Mouse (Mus musculus): ENCODE results near the gene 6430571L13Rik. TPM values are rescaled to one million over a fixed set of nuclear protein-coding genes. Genes with fewer than 3 reads are reported as not detected.

6430571L13Rik gene
- polyA plus RNA-seq, 1 experiment from 2014 or later: 2.0 TPM

DNA sequence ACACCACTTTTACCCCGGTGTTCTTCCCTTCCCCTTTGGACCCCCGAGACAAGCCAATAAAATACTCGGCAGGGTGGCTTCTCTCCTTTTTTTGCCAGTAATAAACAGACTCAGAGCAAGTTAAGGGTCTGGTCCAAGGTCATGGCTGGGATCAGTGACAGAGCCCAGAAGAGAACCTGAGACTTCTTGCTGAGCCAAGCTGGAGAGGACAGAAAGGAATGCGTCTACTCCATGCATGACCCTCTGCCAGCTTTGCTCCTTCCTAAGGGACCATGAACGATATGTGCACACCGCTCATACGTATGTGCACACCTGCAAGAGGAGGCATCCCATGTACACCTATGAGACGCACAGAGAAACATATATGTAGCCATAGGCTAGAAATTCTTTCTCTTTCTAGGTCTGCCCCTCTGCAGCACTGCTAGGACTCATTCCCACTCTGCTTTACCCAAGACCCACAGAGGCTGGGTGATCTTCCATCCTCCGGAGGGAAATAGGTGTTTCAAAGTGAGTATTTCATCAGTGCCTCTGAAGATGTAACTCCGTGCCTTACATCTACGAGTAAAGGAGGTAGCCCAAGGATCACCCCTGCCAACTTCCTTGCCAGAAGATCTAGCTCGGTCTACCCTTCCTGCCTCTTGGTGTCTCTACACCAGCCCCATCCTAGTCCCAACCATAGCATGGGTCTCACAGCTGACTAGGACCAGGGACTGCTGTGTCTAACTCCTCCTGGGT lies 676 bp downstream of the 6430571L13Rik start:
- Histone ChIP-seq H3K4me3 (ENCODE audit: low read depth, low read length) (peak overlapping the region; percentile 51), H3K9ac (ENCODE audit: low read length) (peak overlapping the region; percentile 64), H3K9me3 (ENCODE audit: control insufficient read depth, low read length) (no peaks in the 10 kb centered on the region), H3K36me3 (ENCODE audit: control insufficient read depth, insufficient read depth, low read length) (no peaks in the 10 kb centered on the region), H3K27me3 (ENCODE audit: control insufficient read depth, insufficient read depth, low read length) (no peaks in the 10 kb centered on the region), H3K27ac (ENCODE audit: low read depth, low read length) (no peak overlapping the region), H3K4me2 (ENCODE audit: low read depth) (peak overlapping the region; percentile 53), H3K4me1 (ENCODE audit: control insufficient read depth, insufficient read depth, low read length) (peaks cover 15% of the 10 kb centered on the region; the same call in 1 of the 2 replicates)
- no peak for ATAC-seq (ENCODE audit: insufficient read depth, low FRiP score, low TSS enrichment)
- WGBS: 56% methylated on average over 12 of the region's 12 CpGs
- DNase-seq (ENCODE audit: low spot score): no peak

DNA sequence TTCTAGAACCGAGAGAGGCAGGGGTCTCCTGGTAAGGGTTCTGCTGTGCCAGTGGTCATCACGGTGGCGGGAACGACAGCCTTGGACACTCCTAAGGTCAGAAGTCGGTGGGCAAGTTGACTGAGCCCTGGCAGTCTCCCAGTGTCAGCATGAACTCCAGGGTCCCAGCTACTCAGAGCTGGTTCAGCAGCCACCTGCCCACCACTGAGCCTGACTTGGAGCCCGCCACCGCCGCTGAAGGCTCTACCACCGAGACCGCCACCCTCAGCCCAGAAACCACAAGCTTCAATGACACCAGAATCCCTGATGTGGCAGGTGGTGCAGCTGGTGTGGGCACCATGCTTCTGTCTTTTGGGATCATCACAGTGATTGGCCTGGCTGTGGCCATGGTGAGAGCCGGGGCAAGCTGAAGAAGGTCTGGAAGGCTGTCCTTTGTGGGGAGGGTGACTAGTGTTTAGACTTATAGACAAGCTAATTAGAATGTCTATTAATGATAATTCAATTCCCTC lies 1.9 kb downstream of the 6430571L13Rik start:
- ATAC-seq (ENCODE audit: insufficient read depth, low FRiP score, low TSS enrichment): no peak
- no peaks in the 10 kb centered on the region for H3K9me3 ChIP-seq (ENCODE audit: control insufficient read depth, low read length)
- no peak overlapping the region for H3K27ac ChIP-seq (ENCODE audit: low read depth, low read length)
- 89% methylated on average over 11 of the region's 11 CpGs for WGBS
- H3K4me2 ChIP-seq (ENCODE audit: low read depth): no peak overlapping the region
- H3K4me1 ChIP-seq (ENCODE audit: control insufficient read depth, insufficient read depth, low read length): peaks cover 15% of the 10 kb centered on the region; the same call in 1 of the 2 replicates
- H3K9ac ChIP-seq (ENCODE audit: low read length): no peak overlapping the region
- no peaks in the 10 kb centered on the region for H3K27me3 ChIP-seq (ENCODE audit: control insufficient read depth, insufficient read depth, low read length)
- H3K36me3 ChIP-seq (ENCODE audit: control insufficient read depth, insufficient read depth, low read length): no peaks in the 10 kb centered on the region
- no peak for DNase-seq (ENCODE audit: low spot score)
- no peak overlapping the region for H3K4me3 ChIP-seq (ENCODE audit: low read depth, low read length)

DNA sequence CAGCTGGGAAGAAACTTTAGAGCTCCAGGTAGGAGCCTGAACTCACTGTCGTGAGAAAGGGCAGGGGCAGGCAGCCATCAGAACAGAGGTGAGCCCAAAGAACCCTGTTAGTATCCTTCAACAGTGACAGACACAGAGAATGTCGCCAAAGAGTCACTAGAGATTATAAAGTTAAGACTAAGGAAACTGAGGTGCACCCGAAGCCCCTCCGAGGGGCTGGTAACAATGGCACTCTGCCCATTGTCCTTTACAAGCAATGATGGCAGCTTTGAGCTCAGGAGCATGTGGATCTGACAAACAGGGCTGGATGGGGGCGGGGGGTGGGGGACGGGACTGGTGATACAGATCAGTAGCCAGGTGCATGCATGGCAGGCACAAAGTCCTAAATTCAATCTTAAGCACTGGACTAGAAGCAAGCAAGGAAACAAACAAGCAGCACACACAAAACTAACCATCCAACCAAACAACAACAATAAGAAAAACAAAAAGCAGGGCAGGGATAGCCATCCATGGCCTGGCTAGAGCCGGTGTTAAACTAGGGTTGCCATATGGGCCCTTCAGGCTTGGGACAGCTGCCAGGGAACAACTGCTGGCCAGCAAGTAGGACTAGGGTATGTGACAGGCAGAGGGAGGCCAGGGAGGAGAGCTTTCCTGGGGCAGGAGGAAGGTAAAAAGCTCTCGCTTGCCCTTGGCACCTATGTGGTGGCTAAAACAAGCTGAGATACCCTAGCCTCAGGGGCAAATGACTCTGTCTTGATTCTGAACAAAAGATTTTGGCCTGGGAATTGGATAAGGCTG lies 2.9 kb downstream of the 6430571L13Rik start:
- WGBS: 70% methylated on average over 8 of the region's 8 CpGs
- Histone ChIP-seq H3K4me2 (ENCODE audit: low read depth) (no peak overlapping the region), H3K9ac (ENCODE audit: low read length) (no peak overlapping the region)

DNA sequence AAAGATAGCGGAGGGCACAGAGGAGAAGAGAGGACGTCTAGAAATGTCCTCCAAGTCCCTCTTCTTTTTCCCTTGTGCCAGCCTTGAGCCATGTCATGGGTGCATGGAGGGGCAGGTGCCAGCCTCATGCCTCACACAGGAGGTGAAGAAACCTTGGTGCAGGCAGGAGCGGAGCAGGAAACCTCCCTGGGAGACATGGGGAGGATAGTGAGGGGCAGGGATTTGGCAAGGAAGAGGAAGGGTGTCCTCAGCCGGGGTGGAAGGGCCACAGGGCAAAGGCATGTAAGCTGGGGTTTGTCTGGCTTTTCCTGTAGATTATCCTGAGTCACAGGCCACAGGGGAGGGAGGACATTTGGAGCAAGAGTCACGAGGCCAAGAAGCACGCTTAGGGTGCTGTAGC lies 3.6 kb downstream of the 6430571L13Rik start:
- H3K36me3 ChIP-seq (ENCODE audit: control insufficient read depth, insufficient read depth, low read length): no peaks in the 10 kb centered on the region
- no peak overlapping the region for H3K27ac ChIP-seq (ENCODE audit: low read depth, low read length)
- H3K4me1 ChIP-seq (ENCODE audit: control insufficient read depth, insufficient read depth, low read length): peaks cover 5% of the 10 kb centered on the region; the same call in 1 of the 2 replicates
- no peak overlapping the region for H3K9ac ChIP-seq (ENCODE audit: low read length)
- H3K27me3 ChIP-seq (ENCODE audit: control insufficient read depth, insufficient read depth, low read length): no peaks in the 10 kb centered on the region
- ATAC-seq (ENCODE audit: insufficient read depth, low FRiP score, low TSS enrichment) (no peak), DNase-seq (ENCODE audit: low spot score) (no peak)
- no peak overlapping the region for H3K4me3 ChIP-seq (ENCODE audit: low read depth, low read length)
- WGBS: 76% methylated on average over 6 of the region's 6 CpGs
- no peak overlapping the region for H3K4me2 ChIP-seq (ENCODE audit: low read depth)
- H3K9me3 ChIP-seq (ENCODE audit: control insufficient read depth, low read length): no peaks in the 10 kb centered on the region

More for the DNA sequence above, 2.9 kb downstream of the 6430571L13Rik start:
- no peak for ATAC-seq (ENCODE audit: insufficient read depth, low FRiP score, low TSS enrichment)
- no peak for DNase-seq (ENCODE audit: low spot score)
- Histone ChIP-seq H3K27ac (ENCODE audit: low read depth, low read length) (no peak overlapping the region), H3K4me3 (ENCODE audit: low read depth, low read length) (no peak overlapping the region), H3K9me3 (ENCODE audit: control insufficient read depth, low read length) (no peaks in the 10 kb centered on the region), H3K4me1 (ENCODE audit: control insufficient read depth, insufficient read depth, low read length) (peaks cover 11% of the 10 kb centered on the region; the same call in 1 of the 2 replicates), H3K27me3 (ENCODE audit: control insufficient read depth, insufficient read depth, low read length) (no peaks in the 10 kb centered on the region), H3K36me3 (ENCODE audit: control insufficient read depth, insufficient read depth, low read length) (no peaks in the 10 kb centered on the region)

DNA sequence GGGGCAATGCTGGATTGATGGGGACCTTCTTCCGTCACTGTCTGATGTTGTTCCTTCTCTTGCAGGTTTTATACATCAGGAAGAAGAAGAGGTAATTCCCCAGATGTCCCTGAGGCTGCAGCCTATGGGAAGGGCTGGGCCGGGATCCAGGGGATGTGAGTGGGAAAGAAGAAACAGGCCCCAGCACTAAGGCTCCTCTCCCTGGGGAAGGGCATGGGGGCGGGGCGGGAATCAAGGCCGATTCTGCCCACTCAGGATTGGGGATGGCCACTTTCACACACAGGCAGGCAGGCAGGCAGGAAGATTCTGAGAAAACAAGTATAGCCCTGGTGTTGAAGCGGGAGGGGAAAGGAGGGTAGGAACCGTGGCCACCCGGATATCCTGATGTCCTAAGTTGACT lies 5.7 kb downstream of the 6430571L13Rik start:
- no peak for ATAC-seq (ENCODE audit: insufficient read depth, low FRiP score, low TSS enrichment)
- Histone ChIP-seq H3K4me3 (ENCODE audit: low read depth, low read length) (no peak overlapping the region), H3K27me3 (ENCODE audit: control insufficient read depth, insufficient read depth, low read length) (no peaks in the 10 kb centered on the region), H3K36me3 (ENCODE audit: control insufficient read depth, insufficient read depth, low read length) (no peaks in the 10 kb centered on the region), H3K4me1 (ENCODE audit: control insufficient read depth, insufficient read depth, low read length) (peaks cover 2% of the 10 kb centered on the region; the same call in 1 of the 2 replicates), H3K4me2 (ENCODE audit: low read depth) (no peak overlapping the region), H3K9ac (ENCODE audit: low read length) (no peak overlapping the region), H3K9me3 (ENCODE audit: control insufficient read depth, low read length) (no peaks in the 10 kb centered on the region), H3K27ac (ENCODE audit: low read depth, low read length) (no peak overlapping the region)
- 81% methylated on average over 8 of the region's 8 CpGs for WGBS
- DNase-seq (ENCODE audit: low spot score): no peak

DNA sequence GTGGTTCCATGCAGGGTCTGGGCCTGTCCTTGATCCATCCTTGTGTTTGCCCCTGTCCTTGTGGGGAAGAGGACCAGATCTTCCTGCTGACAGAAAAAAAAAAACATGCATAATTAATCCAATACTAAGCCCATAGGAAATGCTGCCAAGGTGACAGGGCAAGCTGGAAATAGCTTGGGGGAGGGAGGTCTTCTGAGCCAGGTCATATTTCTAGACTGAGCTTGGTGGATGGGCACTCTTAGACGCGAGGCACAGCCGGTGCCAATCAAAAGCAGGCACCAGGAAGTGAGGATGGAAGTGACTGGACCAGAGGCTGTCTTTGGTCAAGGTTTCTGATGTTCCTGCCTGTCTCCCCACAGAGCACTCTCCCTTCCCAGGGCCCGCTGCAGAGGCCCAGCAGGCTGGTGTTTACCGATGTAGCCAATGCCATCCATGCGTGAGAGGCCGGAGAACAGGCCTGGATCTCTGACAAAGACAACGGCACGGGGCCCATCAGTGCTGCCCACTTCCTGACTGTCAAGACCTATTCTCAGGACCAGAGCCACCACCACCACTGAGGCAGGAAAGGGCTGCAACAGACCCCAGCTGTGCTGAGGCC lies 7.3 kb downstream of the 6430571L13Rik start:
- no peak for ATAC-seq (ENCODE audit: insufficient read depth, low FRiP score, low TSS enrichment)
- Histone ChIP-seq H3K27me3 (ENCODE audit: control insufficient read depth, insufficient read depth, low read length) (no peaks in the 10 kb centered on the region), H3K9me3 (ENCODE audit: control insufficient read depth, low read length) (no peaks in the 10 kb centered on the region), H3K9ac (ENCODE audit: low read length) (no peak overlapping the region), H3K4me2 (ENCODE audit: low read depth) (no peak overlapping the region), H3K36me3 (ENCODE audit: control insufficient read depth, insufficient read depth, low read length) (no peaks in the 10 kb centered on the region), H3K4me3 (ENCODE audit: low read depth, low read length) (no peak overlapping the region), H3K27ac (ENCODE audit: low read depth, low read length) (no peak overlapping the region), H3K4me1 (ENCODE audit: control insufficient read depth, insufficient read depth, low read length) (no peaks in the 10 kb centered on the region)
- DNase-seq (ENCODE audit: low spot score): no peak
- WGBS: 80% methylated on average over 9 of the region's 9 CpGs

DNA sequence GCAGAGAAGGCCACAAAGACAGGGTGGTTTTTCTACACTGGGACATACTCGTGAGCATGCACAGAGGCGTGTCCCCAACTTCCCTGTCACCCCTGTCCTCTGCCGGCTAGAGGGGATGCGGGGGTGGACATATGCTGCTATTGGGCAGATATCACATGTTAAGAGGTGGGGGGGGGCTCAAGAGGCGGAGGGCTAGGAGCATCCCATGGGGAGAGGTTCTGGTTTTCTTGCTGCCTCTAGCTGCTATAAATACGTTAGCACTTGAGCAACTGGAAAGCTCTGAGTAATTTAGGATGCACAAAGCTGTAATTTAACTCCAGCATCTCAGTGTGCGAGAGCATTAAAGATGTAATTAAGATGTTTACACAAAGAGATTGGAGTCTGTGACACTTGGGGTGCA lies 8.9 kb downstream of the 6430571L13Rik start:
- H3K9ac ChIP-seq (ENCODE audit: low read length): no peak overlapping the region
- no peaks in the 10 kb centered on the region for H3K27me3 ChIP-seq (ENCODE audit: control insufficient read depth, insufficient read depth, low read length)
- DNase-seq (ENCODE audit: low spot score) (no peak), ATAC-seq (ENCODE audit: insufficient read depth, low FRiP score, low TSS enrichment) (no peak)
- no peaks in the 10 kb centered on the region for H3K4me1 ChIP-seq (ENCODE audit: control insufficient read depth, insufficient read depth, low read length)
- H3K27ac ChIP-seq (ENCODE audit: low read depth, low read length): no peak overlapping the region
- H3K9me3 ChIP-seq (ENCODE audit: control insufficient read depth, low read length): no peaks in the 10 kb centered on the region
- no peaks in the 10 kb centered on the region for H3K36me3 ChIP-seq (ENCODE audit: control insufficient read depth, insufficient read depth, low read length)
- WGBS: 43% methylated on average over 7 of the region's 7 CpGs
- H3K4me3 ChIP-seq (ENCODE audit: low read depth, low read length): no peak overlapping the region
- no peak overlapping the region for H3K4me2 ChIP-seq (ENCODE audit: low read depth)

DNA sequence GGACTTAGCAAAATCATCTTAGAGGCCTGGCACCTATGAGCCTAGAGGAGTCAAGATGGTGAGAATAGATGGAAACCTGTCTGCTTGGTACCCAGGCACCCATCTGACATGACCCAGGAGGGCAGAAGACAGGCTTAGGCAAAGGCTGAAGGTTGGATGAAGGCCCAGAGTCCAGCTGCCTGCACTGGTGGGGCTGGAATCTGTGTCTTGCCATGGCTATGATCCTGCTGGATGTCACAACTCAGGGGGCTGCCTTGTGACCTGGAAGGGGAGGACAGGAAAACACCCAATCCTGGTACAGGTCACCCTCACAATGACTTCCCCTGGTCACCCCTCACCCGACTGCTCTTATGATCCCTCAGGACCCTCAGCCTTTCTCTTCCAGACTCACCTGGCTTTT lies 14.4 kb downstream of the 6430571L13Rik start:
- no peak for ATAC-seq (ENCODE audit: insufficient read depth, low FRiP score, low TSS enrichment)
- H3K9ac ChIP-seq (ENCODE audit: low read length): 0 out of 2 replicates have a peak overlapping the region, but pooled peaks have one; percentile 10
- WGBS: 83% methylated on average over 1 of the region's 1 CpGs

More for the DNA sequence above, 14.4 kb downstream of the 6430571L13Rik start:
- DNase-seq (ENCODE audit: low spot score): no peak
- no peaks in the 10 kb centered on the region for H3K36me3 ChIP-seq (ENCODE audit: control insufficient read depth, insufficient read depth, low read length)
- H3K4me2 ChIP-seq (ENCODE audit: low read depth): no peak overlapping the region
- H3K4me3 ChIP-seq (ENCODE audit: low read depth, low read length): no peak overlapping the region
- no peaks in the 10 kb centered on the region for H3K27me3 ChIP-seq (ENCODE audit: control insufficient read depth, insufficient read depth, low read length)
- H3K27ac ChIP-seq (ENCODE audit: low read depth, low read length): no peak overlapping the region
- H3K4me1 ChIP-seq (ENCODE audit: control insufficient read depth, insufficient read depth, low read length): no peaks in the 10 kb centered on the region
- H3K9me3 ChIP-seq (ENCODE audit: control insufficient read depth, low read length): no peaks in the 10 kb centered on the region

All from neural tube, embryonic 11.5 days (tissue).